Mouse (Mus musculus) hindbrain, embryonic 16.5 days (tissue): Measurements from ENCODE around the gene Kif1a. TPM values are rescaled to one million over a fixed set of nuclear protein-coding genes. Genes with fewer than 3 reads are reported as not detected.

Experiments used
- ATAC-seq: fragments of 200-750 bp; cut with Nextera tagmentation; 2 replicates; pipeline ENCODE4 v1.8.0; 2017; ENCODE audit warnings: moderate TSS enrichment, moderate library complexity
- H3K27ac ChIP-seq: fragments of 300-500 bp; sonication (generic); 2 replicates; pipeline ENCODE4 v1.5.1; 2014; ENCODE audit warnings: low read depth, mild to moderate bottlenecking, control low read depth, low read length, moderate library complexity
- H3K27me3 ChIP-seq: fragments of 300-500 bp; sonication (generic); replicated peaks from 2 replicates; pipeline ENCODE4 v1.6.1; 2014; ENCODE audit warnings: low read length; ENCODE audit not compliant: control insufficient read depth, insufficient read depth
- H3K36me3 ChIP-seq: fragments of 300-500 bp; sonication (generic); 2 replicates; pipeline ENCODE4 v1.6.1; 2014; ENCODE audit warnings: mild to moderate bottlenecking, low read length, moderate library complexity, mixed read lengths; ENCODE audit not compliant: control insufficient read depth, insufficient read depth
- H3K4me1 ChIP-seq: fragments of 300-500 bp; sonication (generic); 2 replicates; pipeline ENCODE4 v1.6.1; 2014; ENCODE audit warnings: low read depth, low read length; ENCODE audit not compliant: control insufficient read depth, insufficient read depth
- H3K4me2 ChIP-seq: fragments of 300-500 bp; sonication (generic); 2 replicates; pipeline ENCODE4 v1.6.1; 2014; ENCODE audit warnings: mild to moderate bottlenecking, low read length, control low read depth, moderate library complexity
- H3K4me3 ChIP-seq: fragments of 300-500 bp; sonication (generic); 2 replicates; pipeline ENCODE4 v1.5.1; 2014; ENCODE audit warnings: mild to moderate bottlenecking, low read length, control low read depth, moderate library complexity
- H3K9ac ChIP-seq: fragments of 300-500 bp; sonication (generic); 2 replicates; pipeline ENCODE4 v1.6.1; 2014; ENCODE audit warnings: low read depth, mild to moderate bottlenecking, control low read depth, low read length, moderate library complexity
- H3K9me3 ChIP-seq: fragments of 300-500 bp; sonication (generic); 2 replicates; pipeline ENCODE4 v1.6.1; 2014; ENCODE audit warnings: mild to moderate bottlenecking, low read length, moderate library complexity; ENCODE audit not compliant: control insufficient read depth
- WGBS: fragments of 180-500 bp; shearing (Covaris S2); extraction: QIAGEN DNeasy Blood & Tissue Kit; methylation state at CpG from one replicate; pipeline ENCODE4 v1.1.7; 2014; 5-methylcytosine and 5-hydroxymethylcytosine counted together
- polyA plus RNA-seq: library from polyadenylated mRNA; unstranded; fragments of >200 nt; fragmentation: Nextera tagmentation; extraction: Ambion mirVana; gene quantifications from 2 replicates; pipeline ENCODE4 v1.2.1, GENCODE M21; 2015

The Kif1a gene
- polyA plus RNA-seq, 1 experiment from 2014 or later = 573 TPM

DNA sequence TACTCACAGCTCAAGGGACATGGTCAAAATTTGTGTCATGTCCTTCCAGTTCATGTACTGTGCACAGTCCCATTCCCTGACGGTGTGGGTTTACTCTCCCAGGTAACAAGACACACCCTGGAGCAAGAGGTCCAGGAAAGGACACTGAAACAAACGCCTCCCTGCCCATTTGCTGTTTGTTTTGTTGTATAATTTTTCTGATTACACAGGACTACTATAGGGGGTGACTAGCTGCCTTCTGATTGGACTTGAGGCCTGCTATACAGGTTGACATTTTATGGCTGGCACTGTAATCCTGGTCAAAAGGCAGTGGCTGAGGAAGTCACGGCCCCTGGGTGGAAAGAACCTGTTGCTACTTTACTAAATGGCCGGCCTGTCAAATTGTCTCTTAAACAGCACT, 111.9 kb downstream of the Kif1a start:
- H3K9me3 ChIP-seq = no peaks in the 10 kb centered on the region
- H3K9ac ChIP-seq = no peak overlapping the region
- H3K4me1 ChIP-seq = no peaks in the 10 kb centered on the region
- no peak overlapping the region for H3K4me2 ChIP-seq
- no peak overlapping the region for H3K27ac ChIP-seq
- no peak for ATAC-seq
- no peaks in the 10 kb centered on the region for H3K36me3 ChIP-seq
- H3K27me3 ChIP-seq = no peaks in the 10 kb centered on the region
- 80% methylated on average over 4 of the region's 4 CpGs for WGBS
- H3K4me3 ChIP-seq = no peak overlapping the region

GRCm38 (mm10) chr1:92988894-92989293, 112.9 kb downstream of the Kif1a start:
- Histone ChIP-seq H3K4me2 (no peak overlapping the region), H3K27me3 (no peaks in the 10 kb centered on the region), H3K4me1 (no peaks in the 10 kb centered on the region), H3K36me3 (no peaks in the 10 kb centered on the region), H3K9me3 (no peaks in the 10 kb centered on the region), H3K9ac (no peak overlapping the region), H3K27ac (no peak overlapping the region), H3K4me3 (no peak overlapping the region)
- ATAC-seq = no peak
- WGBS = 80% methylated on average over 4 of the region's 4 CpGs

- Histone ChIP-seq H3K4me1 (no peaks in the 10 kb centered on the region), H3K36me3 (no peaks in the 10 kb centered on the region), H3K9ac (no peak overlapping the region), H3K4me3 (no peak overlapping the region), H3K4me2 (no peak overlapping the region), H3K27me3 (no peaks in the 10 kb centered on the region), H3K9me3 (no peaks in the 10 kb centered on the region), H3K27ac (no peak overlapping the region)
- 85% methylated on average over 5 of the region's 5 CpGs for WGBS
- ATAC-seq = no peak
Observed at GRCm38 (mm10) chr1:92984999-92985398, 116.8 kb downstream of the Kif1a start.

DNA sequence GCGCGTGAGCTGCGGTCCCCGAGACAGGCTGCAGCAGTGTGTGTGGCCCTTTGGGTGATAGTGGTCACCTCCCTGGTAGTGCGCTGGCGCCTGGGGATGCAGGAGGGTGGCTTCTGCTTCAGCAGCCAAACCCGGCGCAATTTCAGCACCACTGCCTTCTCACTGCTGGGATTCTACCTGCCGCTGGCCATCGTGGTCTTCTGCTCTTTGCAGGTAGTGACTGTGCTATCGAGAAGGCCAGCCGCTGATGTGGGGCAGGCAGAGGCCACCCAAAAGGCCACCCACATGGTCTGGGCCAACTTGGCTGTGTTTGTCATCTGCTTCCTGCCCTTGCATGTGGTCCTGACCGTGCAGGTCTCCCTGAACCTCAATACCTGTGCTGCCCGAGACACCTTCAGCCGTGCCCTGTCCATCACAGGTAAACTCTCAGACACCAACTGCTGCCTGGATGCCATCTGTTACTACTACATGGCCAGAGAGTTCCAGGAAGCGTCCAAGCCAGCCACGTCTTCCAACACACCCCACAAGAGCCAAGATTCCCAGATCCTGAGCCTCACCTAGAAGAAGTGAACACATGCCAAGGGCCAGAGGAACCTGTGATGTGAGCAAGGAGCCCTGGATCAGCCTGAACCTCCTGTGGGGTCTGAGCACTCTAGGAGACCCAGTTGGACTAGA, 118.7 kb downstream of the Kif1a start:
- Histone ChIP-seq H3K27me3 (0 out of 2 replicates have a peak, but pooled peaks cover 2% of the 10 kb centered on the region), H3K27ac (no peak overlapping the region), H3K9me3 (no peaks in the 10 kb centered on the region), H3K4me1 (no peaks in the 10 kb centered on the region), H3K36me3 (no peaks in the 10 kb centered on the region), H3K4me2 (no peak overlapping the region), H3K4me3 (no peak overlapping the region), H3K9ac (no peak overlapping the region)
- 94% methylated on average over 17 of the region's 17 CpGs for WGBS
- no peak for ATAC-seq

- H3K9ac ChIP-seq = no peak overlapping the region
- no peaks in the 10 kb centered on the region for H3K9me3 ChIP-seq
- ATAC-seq = no peak
- no peak overlapping the region for H3K4me2 ChIP-seq
- H3K27me3 ChIP-seq = 0 out of 2 replicates have a peak, but pooled peaks cover 2% of the 10 kb centered on the region
- H3K4me1 ChIP-seq = no peaks in the 10 kb centered on the region
- no peak overlapping the region for H3K27ac ChIP-seq
- H3K36me3 ChIP-seq = no peaks in the 10 kb centered on the region
- 80% methylated on average over 7 of the region's 7 CpGs for WGBS
- H3K4me3 ChIP-seq = no peak overlapping the region
Observed at GRCm38 (mm10) chr1:92981056-92981845, 120.5 kb downstream of the Kif1a start.

- H3K4me1 ChIP-seq = no peaks in the 10 kb centered on the region
- H3K36me3 ChIP-seq = no peaks in the 10 kb centered on the region
- no peak overlapping the region for H3K4me2 ChIP-seq
- H3K9ac ChIP-seq = no peak overlapping the region
- 38% methylated on average over 11 of the region's 11 CpGs for WGBS
- 0 out of 2 replicates have a peak, but pooled peaks cover 2% of the 10 kb centered on the region for H3K27me3 ChIP-seq
- no peaks in the 10 kb centered on the region for H3K9me3 ChIP-seq
- ATAC-seq = no peak
- H3K27ac ChIP-seq = no peak overlapping the region
- no peak overlapping the region for H3K4me3 ChIP-seq
Observed at GRCm38 (mm10) chr1:92979073-92979602, 122.6 kb downstream of the Kif1a start.

DNA sequence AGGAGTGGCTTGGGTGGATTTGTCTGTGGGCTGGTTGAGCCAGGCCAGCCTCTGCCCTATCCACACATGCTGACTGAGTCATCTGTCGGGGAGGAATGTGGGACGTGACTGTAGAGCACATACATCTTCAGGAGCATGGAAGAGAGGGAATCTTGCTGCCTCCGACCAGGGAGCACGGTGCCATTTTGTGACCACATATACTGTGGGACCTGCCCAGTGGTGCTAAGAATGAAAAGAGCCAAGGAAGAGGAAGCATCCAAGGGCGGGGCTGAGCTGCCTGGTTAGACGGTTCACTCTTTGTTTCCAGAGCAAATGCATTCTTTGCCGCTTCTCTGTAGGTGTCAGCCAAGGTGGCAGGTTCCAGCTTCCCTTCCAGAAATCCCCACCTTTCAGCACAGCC, 123.1 kb downstream of the Kif1a start:
- no peaks in the 10 kb centered on the region for H3K9me3 ChIP-seq
- H3K4me1 ChIP-seq = no peaks in the 10 kb centered on the region
- WGBS = 54% methylated on average over 7 of the region's 7 CpGs
- H3K36me3 ChIP-seq = no peaks in the 10 kb centered on the region
- H3K27me3 ChIP-seq = 0 out of 2 replicates have a peak, but pooled peaks cover 2% of the 10 kb centered on the region
- H3K4me3 ChIP-seq = no peak overlapping the region
- ATAC-seq = no peak
- no peak overlapping the region for H3K9ac ChIP-seq
- H3K4me2 ChIP-seq = no peak overlapping the region
- H3K27ac ChIP-seq = no peak overlapping the region

GRCm38 (mm10) chr1:92976141-92976566, 125.6 kb downstream of the Kif1a start:
- no peak overlapping the region for H3K9ac ChIP-seq
- H3K27me3 ChIP-seq = 0 out of 2 replicates have a peak, but pooled peaks cover 2% of the 10 kb centered on the region
- H3K27ac ChIP-seq = no peak overlapping the region
- H3K4me2 ChIP-seq = no peak overlapping the region
- WGBS = 57% methylated on average over 6 of the region's 6 CpGs
- H3K36me3 ChIP-seq = no peaks in the 10 kb centered on the region
- no peak for ATAC-seq
- no peaks in the 10 kb centered on the region for H3K9me3 ChIP-seq
- no peaks in the 10 kb centered on the region for H3K4me1 ChIP-seq
- H3K4me3 ChIP-seq = no peak overlapping the region

DNA sequence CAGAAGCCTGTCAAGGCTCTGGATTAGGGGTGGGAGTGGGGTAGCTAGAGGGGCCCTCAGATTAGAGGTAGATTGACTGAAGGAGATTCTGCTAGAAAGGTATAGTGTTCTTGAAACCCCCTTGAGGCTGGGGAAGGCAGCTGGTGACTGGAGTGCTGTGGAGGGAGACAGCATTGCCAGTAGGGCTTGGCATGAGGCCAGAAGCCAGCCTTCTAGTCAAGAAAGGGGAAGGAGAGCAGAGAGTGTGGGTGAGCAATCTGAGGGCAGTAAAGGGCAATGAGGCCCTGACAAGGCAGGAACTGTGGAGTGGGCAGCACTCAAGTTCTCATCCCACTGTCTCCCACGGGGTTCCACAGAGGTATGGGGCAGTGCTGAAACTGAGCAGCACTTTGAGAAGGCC, 128.9 kb downstream of the Kif1a start:
- Histone ChIP-seq H3K27me3 (no peaks in the 10 kb centered on the region), H3K36me3 (no peaks in the 10 kb centered on the region), H3K4me3 (no peak overlapping the region), H3K27ac (no peak overlapping the region), H3K4me2 (no peak overlapping the region), H3K9me3 (no peaks in the 10 kb centered on the region), H3K4me1 (no peaks in the 10 kb centered on the region), H3K9ac (no peak overlapping the region)
- ATAC-seq = peak; percentile 34; the same call in 1 of the 2 replicates
- 91% methylated on average over 1 of the region's 1 CpGs for WGBS
